Mouse (Mus musculus) heart, postnatal 0 days (tissue): ENCODE data around the gene Tppp.

Experiments
- CTCF ChIP-seq: IDR thresholded peaks from 2 replicates; pipeline ENCODE4 v1.5.1; 2016; ENCODE audit warnings: antibody characterized with exemption, control low read depth, low read depth
- EP300 ChIP-seq: IDR thresholded peaks from 2 replicates; pipeline ENCODE4 v1.6.1; 2016; ENCODE audit warnings: antibody characterized with exemption, low read depth

DNA sequence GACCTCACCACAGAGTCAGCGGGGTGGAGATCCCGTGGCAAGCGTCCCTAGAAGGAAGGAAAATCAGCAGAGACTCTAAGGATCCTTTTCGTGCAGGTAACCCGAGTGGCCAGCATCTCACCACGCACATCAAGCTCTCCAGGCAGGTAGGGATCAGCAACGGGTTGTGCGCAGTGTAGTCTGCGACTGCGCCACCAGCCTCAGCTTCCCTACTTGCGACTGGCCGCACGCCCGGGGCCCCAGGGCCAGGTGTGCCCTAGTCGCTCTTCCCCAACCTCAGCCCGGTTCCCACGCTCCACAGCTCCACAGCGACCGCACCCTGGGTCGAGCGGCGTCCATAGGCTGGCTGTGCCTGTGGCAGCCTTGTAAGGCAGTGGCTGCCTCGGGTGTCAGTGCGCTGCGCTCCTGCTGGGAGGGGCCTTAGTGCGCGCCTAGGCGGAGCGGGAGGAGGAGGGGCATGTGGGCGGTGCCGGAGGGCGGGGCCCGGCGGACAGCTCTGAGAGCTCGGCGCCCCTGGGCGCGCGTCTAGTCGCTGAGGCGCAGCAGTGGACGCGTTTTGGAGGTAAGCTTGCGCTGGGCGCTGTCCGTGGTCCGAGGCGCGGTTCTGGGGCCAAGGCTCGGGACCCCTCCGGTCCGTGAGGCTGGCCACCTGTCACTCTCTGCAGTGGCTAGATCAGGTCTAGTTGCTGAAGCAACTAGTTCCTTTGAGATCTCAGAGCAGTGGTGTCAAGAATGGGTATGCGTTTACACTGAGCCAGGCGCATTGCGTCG is at the start of gene Tppp:
- no peak for TF ChIP-seq CTCF
- TF ChIP-seq EP300, result no peak
